Comparison of ENCODE assay signal across 8 mouse cellular contexts in genomic region chr9:50857082-50857641, GRCm38 (mm10). TPM values are rescaled to one million over a fixed set of nuclear protein-coding genes. Genes with fewer than 3 reads are reported as not detected.
DNase-seq lines count a peak whose midpoint lies in the region; ATAC-seq and TF ChIP-seq lines count a peak whose summit lies in the region.

No protein-coding gene starts in this region.

- ATAC-seq in kidney, embryonic 15.5 days (replicated peaks; ENCODE audit: low FRiP score) = peak; percentile 74; the same call in 1 of the 2 replicates
- ATAC-seq in Patski = peak; percentile 58
- ATAC-seq in limb, embryonic 15.5 days (ENCODE audit: insufficient number of reproducible peaks, low FRiP score, low TSS enrichment, low read depth) = peak; percentile 64
- peak; percentile 72 for ATAC-seq in neural tube, embryonic 15.5 days (ENCODE audit: low FRiP score)
- ATAC-seq in megakaryocyte-erythroid progenitor cell, adult 5-6 weeks (replicated peaks; ENCODE audit: low FRiP score, low TSS enrichment, poor library complexity, severe bottlenecking) = no peak

- no peak for TF ChIP-seq POLR2A in embryonic fibroblast, embryonic 13.5 days (IDR thresholded peaks at IDR 0.05; ENCODE audit: low read depth, low read length)

- peak overlapping the region; percentile 88 for H3K4me3 ChIP-seq in kidney, embryonic 15.5 days (replicated peaks)
- peak overlapping the region; percentile 86 for H3K4me3 ChIP-seq in embryonic fibroblast, embryonic 13.5 days (ENCODE audit: insufficient read depth, low read length)
- peak overlapping the region; percentile 82 for H3K4me3 ChIP-seq in limb, embryonic 15.5 days
- H3K4me3 ChIP-seq in neural tube, embryonic 15.5 days (replicated peaks) = peak overlapping the region; percentile 84

- H3K27me3 ChIP-seq in kidney, embryonic 15.5 days = no peaks in the 10 kb centered on the region
- no peaks in the 10 kb centered on the region for H3K27me3 ChIP-seq in Patski
- H3K27me3 ChIP-seq in limb, embryonic 15.5 days = no peaks in the 10 kb centered on the region
- H3K27me3 ChIP-seq in neural tube, embryonic 15.5 days (replicated peaks) = no peaks in the 10 kb centered on the region

- DNase-seq in kidney, adult 9 months = no peak
- DNase-seq in Patski (ENCODE audit: low read depth, low spot score) = no peak
- DNase-seq in frontal cortex, postnatal 14 days (ENCODE audit: low spot score in 2 of 2) = no peak

- CTCF ChIA-PET in Patski (lab: Charles Lee) = interaction anchor here (0.8 to 1.3 kb wide), 4 partner anchors 10 to 141 kb away, joined by 3 read pairs; no protein-coding TSS in a partner anchor

- H3K27ac ChIP-seq in kidney, embryonic 15.5 days = peak overlapping the region; percentile 93
- H3K27ac ChIP-seq in embryonic fibroblast, embryonic 13.5 days (ENCODE audit: insufficient read depth, low read length) = peak overlapping the region; percentile 30; the same call in 1 of the 2 replicates
- H3K27ac ChIP-seq in limb, embryonic 15.5 days = peak overlapping the region; percentile 91
- H3K27ac ChIP-seq in neural tube, embryonic 15.5 days (replicated peaks) = peak overlapping the region; percentile 77

- in situ Hi-C loops in Patski (cut with MboI; ENCODE audit: low pct_unique_long_range_greater_than_20kb) = no loop called here

- POLR2A ChIA-PET in Patski (lab: Charles Lee) = interaction anchor here (0.7 to 1.1 kb wide), 3 partner anchors 30 to 1019 kb away, joined by 3 read pairs; no protein-coding TSS in a partner anchor

- TF ChIP-seq CTCF in Patski (IDR thresholded peaks at IDR 0.05) = no peak
- no peak for TF ChIP-seq CTCF in embryonic fibroblast, embryonic 13.5 days (IDR thresholded peaks at IDR 0.05; ENCODE audit: borderline replicate concordance, insufficient read depth, low read length)

- peaks cover 35% of the 10 kb centered on the region for H3K4me1 ChIP-seq in kidney, embryonic 15.5 days
- H3K4me1 ChIP-seq in embryonic fibroblast, embryonic 13.5 days (ENCODE audit: control insufficient read depth, insufficient read depth, low read length) = peaks cover 6% of the 10 kb centered on the region
- H3K4me1 ChIP-seq in limb, embryonic 15.5 days = peaks cover 20% of the 10 kb centered on the region
- peaks cover 17% of the 10 kb centered on the region for H3K4me1 ChIP-seq in neural tube, embryonic 15.5 days

- WGBS in kidney, embryonic 15.5 days = under 1% methylated on average over 46 of the region's 46 CpGs
- WGBS in limb, embryonic 15.5 days = under 1% methylated on average over 42 of the region's 46 CpGs
- 0% methylated on average over 42 of the region's 46 CpGs for WGBS in neural tube, embryonic 15.5 days

- H3K9me3 ChIP-seq in kidney, embryonic 15.5 days (replicated peaks) = no peaks in the 10 kb centered on the region
- H3K9me3 ChIP-seq in limb, embryonic 15.5 days = no peaks in the 10 kb centered on the region
- H3K9me3 ChIP-seq in neural tube, embryonic 15.5 days (replicated peaks) = no peaks in the 10 kb centered on the region

- peak overlapping the region; percentile 83 for H3K4me2 ChIP-seq in kidney, embryonic 15.5 days
- peak overlapping the region; percentile 74 for H3K4me2 ChIP-seq in limb, embryonic 15.5 days
- peak overlapping the region; percentile 80 for H3K4me2 ChIP-seq in neural tube, embryonic 15.5 days

- H3K36me3 ChIP-seq in kidney, embryonic 15.5 days = peaks cover 35% of the 10 kb centered on the region
- H3K36me3 ChIP-seq in limb, embryonic 15.5 days = peaks cover 33% of the 10 kb centered on the region
- H3K36me3 ChIP-seq in neural tube, embryonic 15.5 days = peaks cover 29% of the 10 kb centered on the region

- peak overlapping the region; percentile 83 for H3K9ac ChIP-seq in kidney, embryonic 15.5 days
- H3K9ac ChIP-seq in limb, embryonic 15.5 days = peak overlapping the region; percentile 76
- peak overlapping the region; percentile 73 for H3K9ac ChIP-seq in neural tube, embryonic 15.5 days (replicated peaks)

RNA-seq across cellular contexts. Expression of gene Ppp2r1b, which starts 12.1 kb away (rescaled TPM):
- 74.8 and 75.6 TPM in 2 replicates for polyA plus RNA-seq in kidney, embryonic 15.5 days (2015; fragmentation: Nextera tagmentation; extraction: Ambion mirVana)
- 34.9 TPM for polyA plus RNA-seq in Patski (2021)
- 32.0 and 33.9 TPM in 2 replicates for polyA plus RNA-seq in embryonic fibroblast, embryonic 13.5 days (2011; ENCODE audit: insufficient read length, low read depth, missing spikeins)
- 48.6 and 49.0 TPM in 2 replicates for polyA plus RNA-seq in limb, embryonic 15.5 days (2015; fragmentation: Nextera tagmentation; extraction: Ambion mirVana)
- polyA plus RNA-seq in neural tube, embryonic 15.5 days (2015; fragmentation: Nextera tagmentation; extraction: Ambion mirVana) = 43.8 and 50.8 TPM in 2 replicates
- 89.1 and 93.7 TPM in 2 replicates for total RNA-seq in megakaryocyte-erythroid progenitor cell, adult 5-6 weeks (2014; fragmentation: Nextera tagmentation)
- total RNA-seq in megakaryocyte-erythroid progenitor cell, adult 5-6 weeks (2017) = 88.2 and 109 TPM in 2 replicates

Comparison
In these comparisons a context has a peak if more than half of its experiments do, and no peak if none do; other contexts are left out.
1. H3K27ac ChIP-seq: peak in every context shown above with its lines; median percentile 93 in kidney, embryonic 15.5 days; 91 in limb, embryonic 15.5 days; 77 in neural tube, embryonic 15.5 days; 30 in embryonic fibroblast, embryonic 13.5 days.